Mouse (Mus musculus) limb, embryonic 11.5 days (tissue): Measurements from ENCODE around the gene Clrn3. TPM values are rescaled to one million over a fixed set of nuclear protein-coding genes. Genes with fewer than 3 reads are reported as not detected.

ENCODE experiments used
- ATAC-seq: fragments of 200-750 bp; cut with Nextera tagmentation; 2 replicates; pipeline ENCODE4 v1.8.0; 2017; ENCODE audit warnings: low read depth; ENCODE audit not compliant: insufficient number of reproducible peaks, low FRiP score, low TSS enrichment
- DNase-seq: peaks from one replicate; pipeline ENCODE4 v3.0.0-alpha.2; 2015; ENCODE audit warnings: low spot score
- H3K27ac ChIP-seq: fragments of 300-500 bp; sonication (generic); replicated peaks from 2 replicates; pipeline ENCODE4 v1.5.1; 2014; ENCODE audit warnings: low read depth, mild to moderate bottlenecking, low read length
- H3K27me3 ChIP-seq: fragments of 300-500 bp; sonication (generic); 2 replicates; pipeline ENCODE4 v1.6.1; 2014; ENCODE audit warnings: mild to moderate bottlenecking, low read length, mixed read lengths; ENCODE audit not compliant: control insufficient read depth, insufficient read depth
- H3K36me3 ChIP-seq: fragments of 300-500 bp; sonication (generic); 2 replicates; pipeline ENCODE4 v1.6.1; 2014; ENCODE audit warnings: mild to moderate bottlenecking, low read length, moderate library complexity, mixed read lengths; ENCODE audit not compliant: control insufficient read depth, insufficient read depth
- H3K4me1 ChIP-seq: fragments of 300-500 bp; sonication (generic); 2 replicates; pipeline ENCODE4 v1.6.1; 2014; ENCODE audit warnings: low read length, mixed read lengths; ENCODE audit not compliant: control insufficient read depth, insufficient read depth
- H3K4me2 ChIP-seq: fragments of 300-500 bp; sonication (generic); 2 replicates; pipeline ENCODE4 v1.6.1; 2014; ENCODE audit warnings: low read depth, mild to moderate bottlenecking, moderate library complexity; ENCODE audit not compliant: severe bottlenecking
- H3K4me3 ChIP-seq: fragments of 300-500 bp; sonication (generic); 2 replicates; pipeline ENCODE4 v1.5.1; 2014; ENCODE audit warnings: low read depth, low read length
- H3K9ac ChIP-seq: fragments of 300-500 bp; sonication (generic); 2 replicates; pipeline ENCODE4 v1.6.1; 2014; ENCODE audit warnings: mild to moderate bottlenecking, low read length
- H3K9me3 ChIP-seq: fragments of 300-500 bp; sonication (generic); 2 replicates; pipeline ENCODE4 v1.6.1; 2016; ENCODE audit warnings: low read length; ENCODE audit not compliant: control insufficient read depth
- WGBS: fragments of 180-500 bp; shearing (Covaris S2); extraction: QIAGEN DNeasy Blood & Tissue Kit; methylation state at CpG from one replicate; pipeline ENCODE4 v1.1.7; 2014; 5-methylcytosine and 5-hydroxymethylcytosine counted together
- polyA plus RNA-seq: library from polyadenylated mRNA; unstranded; fragments of >200 nt; fragmentation: Nextera tagmentation; extraction: Ambion mirVana; gene quantifications from 2 replicates; pipeline ENCODE4 v1.2.1, GENCODE M21; 2014

Gene Clrn3
- polyA plus RNA-seq, 1 experiment from 2014 or later, result not detected

- no peaks in the 10 kb centered on the region for H3K27me3 ChIP-seq
- H3K36me3 ChIP-seq, result no peaks in the 10 kb centered on the region
- no peak overlapping the region for H3K27ac ChIP-seq
- H3K9ac ChIP-seq, result no peak overlapping the region
- ATAC-seq (no peak), DNase-seq (no peak)
- WGBS, result 80% methylated on average over 9 of the region's 9 CpGs
- H3K4me3 ChIP-seq, result no peak overlapping the region
- peaks cover 7% of the 10 kb centered on the region; the same call in 1 of the 2 replicates for H3K4me1 ChIP-seq
- H3K9me3 ChIP-seq, result no peaks in the 10 kb centered on the region; the same call in 1 of the 2 replicates
- H3K4me2 ChIP-seq, result no peak overlapping the region
Measured at GRCm38 (mm10) chr7:135489724-135490499, 38.5 kb downstream of the Clrn3 start.

GRCm38 (mm10) chr7:135488214-135488810 lies 40.1 kb downstream of the Clrn3 start:
- Histone ChIP-seq H3K9me3 (no peaks in the 10 kb centered on the region; the same call in 1 of the 2 replicates), H3K4me1 (peaks cover 7% of the 10 kb centered on the region; the same call in 1 of the 2 replicates), H3K4me2 (no peak overlapping the region), H3K27me3 (no peaks in the 10 kb centered on the region), H3K27ac (no peak overlapping the region), H3K36me3 (no peaks in the 10 kb centered on the region), H3K9ac (no peak overlapping the region), H3K4me3 (no peak overlapping the region)
- ATAC-seq, result no peak
- 71% methylated on average over 6 of the region's 6 CpGs for WGBS
- peak; percentile 61 for DNase-seq

GRCm38 (mm10) chr7:135487423-135487822 lies 41.0 kb downstream of the Clrn3 start:
- Histone ChIP-seq H3K4me1 (peaks cover 7% of the 10 kb centered on the region; the same call in 1 of the 2 replicates), H3K4me2 (no peak overlapping the region), H3K9me3 (no peaks in the 10 kb centered on the region; the same call in 1 of the 2 replicates), H3K9ac (no peak overlapping the region), H3K36me3 (no peaks in the 10 kb centered on the region), H3K4me3 (no peak overlapping the region), H3K27ac (no peak overlapping the region), H3K27me3 (no peaks in the 10 kb centered on the region)
- DNase-seq, result peak; percentile 88
- 26% methylated on average over 4 of the region's 4 CpGs for WGBS
- no peak for ATAC-seq

GRCm38 (mm10) chr7:135486645-135487382 lies 41.6 kb downstream of the Clrn3 start:
- H3K27me3 ChIP-seq, result no peaks in the 10 kb centered on the region
- H3K27ac ChIP-seq, result no peak overlapping the region
- H3K36me3 ChIP-seq, result no peaks in the 10 kb centered on the region
- 59% methylated on average over 10 of the region's 10 CpGs for WGBS
- H3K4me2 ChIP-seq, result no peak overlapping the region
- peaks cover 7% of the 10 kb centered on the region; the same call in 1 of the 2 replicates for H3K4me1 ChIP-seq
- ATAC-seq (no peak), DNase-seq (no peak)
- H3K9me3 ChIP-seq, result no peaks in the 10 kb centered on the region; the same call in 1 of the 2 replicates
- H3K4me3 ChIP-seq, result no peak overlapping the region
- no peak overlapping the region for H3K9ac ChIP-seq

- Histone ChIP-seq H3K4me2 (no peak overlapping the region), H3K27me3 (no peaks in the 10 kb centered on the region), H3K27ac (no peak overlapping the region), H3K9ac (no peak overlapping the region), H3K36me3 (no peaks in the 10 kb centered on the region), H3K9me3 (no peaks in the 10 kb centered on the region), H3K4me3 (no peak overlapping the region), H3K4me1 (peaks cover 7% of the 10 kb centered on the region; the same call in 1 of the 2 replicates)
- ATAC-seq (no peak), DNase-seq (peak; percentile 63)
- WGBS, result 14% methylated on average over 12 of the region's 12 CpGs
Measured at GRCm38 (mm10) chr7:135485796-135486410, 42.6 kb downstream of the Clrn3 start.

- 4% methylated on average over 10 of the region's 10 CpGs for WGBS
- Histone ChIP-seq H3K27ac (no peak overlapping the region), H3K4me3 (no peak overlapping the region), H3K36me3 (no peaks in the 10 kb centered on the region), H3K27me3 (no peaks in the 10 kb centered on the region), H3K9me3 (no peaks in the 10 kb centered on the region), H3K9ac (no peak overlapping the region), H3K4me1 (peaks cover 7% of the 10 kb centered on the region; the same call in 1 of the 2 replicates), H3K4me2 (no peak overlapping the region)
- ATAC-seq (no peak), DNase-seq (no peak)
Measured at GRCm38 (mm10) chr7:135485116-135485795, 43.2 kb downstream of the Clrn3 start.

GRCm38 (mm10) chr7:135484341-135484740 lies 44.1 kb downstream of the Clrn3 start:
- ATAC-seq (no peak), DNase-seq (no peak)
- Histone ChIP-seq H3K27ac (no peak overlapping the region), H3K9ac (no peak overlapping the region), H3K27me3 (no peaks in the 10 kb centered on the region), H3K4me3 (no peak overlapping the region), H3K9me3 (no peaks in the 10 kb centered on the region), H3K36me3 (no peaks in the 10 kb centered on the region), H3K4me1 (peaks cover 7% of the 10 kb centered on the region; the same call in 1 of the 2 replicates), H3K4me2 (no peak overlapping the region)
- 44% methylated on average over 11 of the region's 11 CpGs for WGBS
